Mouse (Mus musculus) stomach, postnatal 0 days (tissue): ENCODE data around the gene Rnf181. TPM values are rescaled to one million over a fixed set of nuclear protein-coding genes. Genes with fewer than 3 reads are reported as not detected.

Experiments
- ATAC-seq: fragments of 200-750 bp; cut with Nextera tagmentation; 2 replicates; pipeline ENCODE4 v1.8.0; 2017; ENCODE audit not compliant: low FRiP score, low TSS enrichment
- DNase-seq: peaks from one replicate; pipeline ENCODE4 v3.0.0-alpha.2; 2016; ENCODE audit warnings: low spot score
- H3K27ac ChIP-seq: fragments of 300-500 bp; sonication (generic); replicated peaks from 2 replicates; pipeline ENCODE4 v1.5.1; 2014; ENCODE audit warnings: mild to moderate bottlenecking, control low read depth
- H3K27me3 ChIP-seq: fragments of 300-500 bp; sonication (generic); 2 replicates; pipeline ENCODE4 v1.6.1; 2014; ENCODE audit warnings: low read length; ENCODE audit not compliant: control insufficient read depth, insufficient read depth
- H3K36me3 ChIP-seq: fragments of 300-500 bp; sonication (generic); 2 replicates; pipeline ENCODE4 v1.6.1; 2014; ENCODE audit warnings: low read length, mixed read lengths; ENCODE audit not compliant: control insufficient read depth, insufficient read depth
- H3K4me1 ChIP-seq: fragments of 300-500 bp; sonication (generic); replicated peaks from 2 replicates; pipeline ENCODE4 v1.6.1; 2014; ENCODE audit warnings: antibody characterized with exemption; ENCODE audit not compliant: control insufficient read depth, insufficient read depth
- H3K4me2 ChIP-seq: fragments of 300-500 bp; sonication (generic); replicated peaks from 2 replicates; pipeline ENCODE4 v1.6.1; 2014; ENCODE audit warnings: low read depth, mild to moderate bottlenecking, control low read depth, moderate library complexity
- H3K4me3 ChIP-seq: fragments of 300-500 bp; sonication (generic); 2 replicates; pipeline ENCODE4 v1.5.1; 2014; ENCODE audit warnings: low read depth, low read length, control low read depth
- H3K9ac ChIP-seq: fragments of 300-500 bp; sonication (generic); 2 replicates; pipeline ENCODE4 v1.6.1; 2014; ENCODE audit warnings: mild to moderate bottlenecking, low read length, control low read depth, mixed read lengths
- H3K9me3 ChIP-seq: fragments of 300-500 bp; sonication (generic); 2 replicates; pipeline ENCODE4 v1.6.1; 2016; ENCODE audit warnings: low read length; ENCODE audit not compliant: control insufficient read depth
- CTCF ChIP-seq: IDR thresholded peaks from 2 replicates; pipeline ENCODE4 v1.5.1; 2016; ENCODE audit warnings: antibody characterized with exemption, low read depth, mild to moderate bottlenecking, moderate library complexity
- EP300 ChIP-seq: optimal IDR thresholded peaks from 2 replicates; pipeline ENCODE3; 2016; ENCODE audit warnings: antibody characterized with exemption
- WGBS: fragments of 180-500 bp; shearing (Covaris S2); extraction: QIAGEN DNeasy Blood & Tissue Kit; methylation state at CpG from one replicate; pipeline ENCODE4 v1.1.7; 2014; 5-methylcytosine and 5-hydroxymethylcytosine counted together
- polyA plus RNA-seq: library from polyadenylated mRNA; unstranded; fragments of >200 nt; fragmentation: Nextera tagmentation; extraction: Ambion mirVana; gene quantifications from 2 replicates; pipeline ENCODE4 v1.2.1, GENCODE M21; 2015

Rnf181 gene
- polyA plus RNA-seq, 1 experiment from 2014 or later = 136 TPM

- ATAC-seq (no peak), DNase-seq (no peak)
- H3K27ac ChIP-seq = no peak overlapping the region
- TF ChIP-seq EP300 (no peak), CTCF (no peak)
- H3K27me3 ChIP-seq = no peaks in the 10 kb centered on the region
- no peaks in the 10 kb centered on the region for H3K9me3 ChIP-seq
- H3K4me2 ChIP-seq = peak overlapping the region; percentile 82
- H3K9ac ChIP-seq = peak overlapping the region; percentile 74; the same call in 1 of the 2 replicates
- H3K4me1 ChIP-seq = peaks cover 9% of the 10 kb centered on the region
- H3K4me3 ChIP-seq = peak overlapping the region; percentile 71
- WGBS = 46% methylated on average over 5 of the region's 5 CpGs
- H3K36me3 ChIP-seq = 0 out of 2 replicates have a peak, but pooled peaks cover 4% of the 10 kb centered on the region
Observed at GRCm38 (mm10) chr6:72361121-72361551, 5.6 kb downstream of the Rnf181 start.

GRCm38 (mm10) chr6:72360599-72360935, 6.2 kb downstream of the Rnf181 start:
- H3K27ac ChIP-seq = no peak overlapping the region
- H3K9me3 ChIP-seq = no peaks in the 10 kb centered on the region
- no peak overlapping the region for H3K4me3 ChIP-seq
- DNase-seq = no peak
- peak overlapping the region; percentile 82; the same call in 1 of the 2 replicates for H3K4me2 ChIP-seq
- 0 out of 2 replicates have a peak, but pooled peaks cover 4% of the 10 kb centered on the region for H3K36me3 ChIP-seq
- peaks cover 9% of the 10 kb centered on the region for H3K4me1 ChIP-seq
- H3K9ac ChIP-seq = no peak overlapping the region
- TF ChIP-seq CTCF (no peak), EP300 (no peak)
- no peaks in the 10 kb centered on the region for H3K27me3 ChIP-seq
- 38% methylated on average over 7 of the region's 7 CpGs for WGBS
- ATAC-seq = no peak

GRCm38 (mm10) chr6:72359891-72360598, 6.7 kb downstream of the Rnf181 start:
- Histone ChIP-seq H3K27ac (no peak overlapping the region), H3K4me2 (peak overlapping the region; percentile 82; the same call in 1 of the 2 replicates), H3K36me3 (0 out of 2 replicates have a peak, but pooled peaks cover 4% of the 10 kb centered on the region), H3K9me3 (no peaks in the 10 kb centered on the region), H3K4me3 (no peak overlapping the region), H3K27me3 (no peaks in the 10 kb centered on the region), H3K9ac (no peak overlapping the region), H3K4me1 (peaks cover 9% of the 10 kb centered on the region)
- WGBS = 63% methylated on average over 11 of the region's 11 CpGs
- DNase-seq = no peak
- ATAC-seq = no peak
- no peak for TF ChIP-seq EP300
- no peak for TF ChIP-seq CTCF

GRCm38 (mm10) chr6:72359343-72359742, 7.4 kb downstream of the Rnf181 start:
- Histone ChIP-seq H3K36me3 (0 out of 2 replicates have a peak, but pooled peaks cover 4% of the 10 kb centered on the region), H3K27me3 (no peaks in the 10 kb centered on the region), H3K9me3 (no peaks in the 10 kb centered on the region), H3K4me3 (no peak overlapping the region), H3K4me1 (peaks cover 13% of the 10 kb centered on the region), H3K9ac (no peak overlapping the region), H3K4me2 (no peak overlapping the region), H3K27ac (no peak overlapping the region)
- ATAC-seq = no peak
- no peak for TF ChIP-seq EP300
- whole genome bisulfite sequencing = 75% methylated on average over 2 of the region's 2 CpGs
- no peak for DNase-seq

- no peak overlapping the region for H3K4me2 ChIP-seq
- TF ChIP-seq EP300 (no peak), CTCF (no peak)
- H3K36me3 ChIP-seq = 0 out of 2 replicates have a peak, but pooled peaks cover 4% of the 10 kb centered on the region
- no peaks in the 10 kb centered on the region for H3K27me3 ChIP-seq
- H3K27ac ChIP-seq = no peak overlapping the region; the same call in 1 of the 2 replicates
- no peak overlapping the region for H3K4me3 ChIP-seq
- peaks cover 13% of the 10 kb centered on the region for H3K4me1 ChIP-seq
- no peaks in the 10 kb centered on the region for H3K9me3 ChIP-seq
- no peak overlapping the region for H3K9ac ChIP-seq
- ATAC-seq (no peak), DNase-seq (no peak)
- WGBS = 79% methylated on average over 10 of the region's 10 CpGs
Observed at GRCm38 (mm10) chr6:72358086-72358764, 8.5 kb downstream of the Rnf181 start.
